Mouse (Mus musculus): Measurements from ENCODE around the gene Krt19. TPM values are rescaled to one million over a fixed set of nuclear protein-coding genes. Genes with fewer than 3 reads are reported as not detected.

Krt19 gene
- total RNA-seq (2012; rRNA removed): not detected in 2 replicates
- not detected for polyA plus RNA-seq (2012; ENCODE audit: insufficient read depth in 1 of 2, insufficient read length in 2 of 2, low read depth in 1 of 2, low replicate concordance in 2 of 2, missing spikeins in 1 of 2)

DNA sequence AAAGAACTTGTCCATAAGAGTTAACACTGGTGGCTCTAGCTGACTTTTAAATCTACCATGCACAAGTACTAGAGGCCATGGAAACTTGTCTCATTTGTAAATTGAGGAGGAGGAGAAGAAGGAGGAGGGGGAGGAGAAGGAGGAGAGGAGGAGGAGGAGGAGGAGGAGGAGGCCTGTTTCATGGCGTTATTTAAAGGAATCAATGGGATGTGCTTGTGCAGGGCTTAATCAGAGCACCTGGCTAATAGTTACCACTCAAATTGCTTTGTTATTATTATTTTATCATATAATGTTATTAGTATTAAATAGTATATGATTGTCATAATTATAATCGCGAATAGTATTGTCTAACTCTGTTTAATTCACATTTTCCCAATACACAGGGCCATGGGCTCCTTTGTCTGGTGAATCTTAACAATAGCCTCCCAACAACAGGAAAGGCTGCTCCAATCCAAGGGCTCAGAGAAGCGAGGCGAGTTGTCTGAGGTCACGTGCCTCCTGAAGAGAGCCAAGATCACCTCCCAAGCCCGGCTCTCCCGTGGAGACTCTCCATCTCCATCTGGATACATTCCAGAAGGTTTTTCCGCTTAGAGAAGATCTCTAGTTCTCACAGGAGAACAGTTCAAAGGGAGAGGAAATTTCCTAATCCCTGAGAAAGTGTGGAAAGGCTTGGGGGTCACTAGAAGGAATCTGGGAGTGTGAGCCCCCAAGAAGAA is at the start of gene Krt19:
Gene Krt19, minus strand, starts transcription at position 51 of the 716 bp plus-strand sequence.
- H3K27me3 ChIP-seq (ENCODE audit: control insufficient read depth in 1 of 2, insufficient read depth in 2 of 2, low read length in 2 of 2): no peaks in the 10 kb centered on the region
- H3K4me1 ChIP-seq (ENCODE audit: control insufficient read depth in 1 of 2, insufficient read depth in 2 of 2, low read length in 2 of 2): no peaks in the 10 kb centered on the region
- no peak within 1 kb of the TSS for H3K4me3 ChIP-seq (ENCODE audit: control insufficient read depth in 1 of 2, insufficient read depth in 1 of 2, low read depth in 2 of 2, low read length in 2 of 2)
- DNase-seq (ENCODE audit: low read depth, low spot score): no peak
- no peak for TF ChIP-seq ETS1 (IDR thresholded peaks at IDR 0.05; ENCODE audit: low read depth, low read length)
- TF ChIP-seq USF1 (IDR thresholded peaks at IDR 0.05; ENCODE audit: low read depth, low read length): no peak
- TF ChIP-seq SMC3 (IDR thresholded peaks at IDR 0.05; ENCODE audit: low read depth, low read length): no peak
- no peak for TF ChIP-seq MAZ (IDR thresholded peaks at IDR 0.05; ENCODE audit: low read depth, low read length)
- TF ChIP-seq MAX (IDR thresholded peaks at IDR 0.05; ENCODE audit: low read length): no peak
- no peak for TF ChIP-seq USF2 (IDR thresholded peaks at IDR 0.05; ENCODE audit: borderline replicate concordance in 1 of 2, insufficient read depth in 1 of 2, low read depth in 1 of 2, low read length in 2 of 2)
- no peak for TF ChIP-seq KAT2A (conservative IDR thresholded peaks at IDR 0.05; ENCODE audit: low read depth, low read length)
- TF ChIP-seq ZC3H11A (IDR thresholded peaks at IDR 0.05; ENCODE audit: low read depth, low read length): no peak
- no peak for TF ChIP-seq CHD1 (IDR thresholded peaks at IDR 0.05; ENCODE audit: low read depth, low read length)
- TF ChIP-seq GABPA (IDR thresholded peaks at IDR 0.05; ENCODE audit: low read depth, low read length): no peak
- H3K9me3 ChIP-seq (replicated peaks; ENCODE audit: insufficient read depth, low read length): no peaks in the 10 kb centered on the region
- no peak within 1 kb of the TSS for H3K27ac ChIP-seq (ENCODE audit: control insufficient read depth, low read depth, low read length)
- H3K36me3 ChIP-seq (ENCODE audit: control insufficient read depth in 1 of 2, insufficient read depth in 2 of 2, low read length in 2 of 2): no peaks in the 10 kb centered on the region
- no peaks in the 10 kb centered on the region for H3K79me2 ChIP-seq (ENCODE audit: control insufficient read depth, insufficient read depth, low read length, poor library complexity)
- H3K9ac ChIP-seq (ENCODE audit: control insufficient read depth, low read depth, low read length, poor library complexity, severe bottlenecking): no peak within 1 kb of the TSS

DNA sequence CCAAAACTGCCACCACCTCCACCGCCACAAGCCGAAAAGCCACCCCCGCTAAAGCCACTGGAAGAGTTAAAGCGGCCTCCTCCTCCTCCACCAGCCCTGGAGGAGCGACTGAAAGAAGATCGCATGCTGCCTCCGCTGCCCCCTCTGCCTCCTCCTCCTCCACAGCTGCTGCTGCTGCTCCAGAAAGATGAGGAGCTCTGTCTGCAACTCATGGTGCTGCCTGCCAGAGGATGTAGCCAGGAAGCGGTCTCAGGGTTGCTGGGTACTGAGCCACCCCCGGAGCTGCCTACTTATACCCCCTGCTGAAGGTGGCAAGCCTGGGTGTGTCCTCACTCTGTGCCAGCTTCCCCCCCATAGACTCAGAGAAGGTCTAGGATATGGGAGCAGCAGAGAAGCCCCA is 44.5 kb upstream of the Krt19 start, which contains the start of gene Krt9:
Gene Krt9, minus strand, starts transcription at position 255 of the 400 bp plus-strand sequence.
- Histone ChIP-seq H3K4me1 (ENCODE audit: control insufficient read depth in 1 of 2, insufficient read depth in 2 of 2, low read length in 2 of 2) (no peaks in the 10 kb centered on the region), H3K27ac (ENCODE audit: control insufficient read depth, low read depth, low read length) (no peak within 1 kb of the TSS), H3K9me3 (replicated peaks; ENCODE audit: insufficient read depth, low read length) (no peaks in the 10 kb centered on the region), H3K27me3 (ENCODE audit: control insufficient read depth in 1 of 2, insufficient read depth in 2 of 2, low read length in 2 of 2) (no peaks in the 10 kb centered on the region), H3K79me2 (ENCODE audit: control insufficient read depth, insufficient read depth, low read length, poor library complexity) (no peaks in the 10 kb centered on the region), H3K4me3 (ENCODE audit: control insufficient read depth in 1 of 2, insufficient read depth in 1 of 2, low read depth in 2 of 2, low read length in 2 of 2) (no peak within 1 kb of the TSS), H3K9ac (ENCODE audit: control insufficient read depth, low read depth, low read length, poor library complexity, severe bottlenecking) (no peak within 1 kb of the TSS), H3K36me3 (ENCODE audit: control insufficient read depth in 1 of 2, insufficient read depth in 2 of 2, low read length in 2 of 2) (no peaks in the 10 kb centered on the region)
- TF ChIP-seq ZC3H11A (IDR thresholded peaks at IDR 0.05; ENCODE audit: low read depth, low read length) (no peak), JUND (IDR thresholded peaks at IDR 0.05; ENCODE audit: low read depth, low read length) (no peak), TBP (IDR thresholded peaks at IDR 0.05; ENCODE audit: low read depth, low read length) (no peak), ELF1 (IDR thresholded peaks at IDR 0.05; ENCODE audit: low read depth, low read length) (no peak), RCOR1 (IDR thresholded peaks at IDR 0.05; ENCODE audit: low read depth, low read length) (no peak), POLR2A (IDR thresholded peaks at IDR 0.05; ENCODE audit: control insufficient read depth in 1 of 2, insufficient read depth in 1 of 2, low read depth in 1 of 2, low read length in 2 of 2, poor library complexity in 1 of 2) (no peak), USF2 (IDR thresholded peaks at IDR 0.05; ENCODE audit: borderline replicate concordance in 1 of 2, insufficient read depth in 1 of 2, low read depth in 1 of 2, low read length in 2 of 2) (no peak), POLR2AphosphoS5 (IDR thresholded peaks at IDR 0.05; ENCODE audit: borderline replicate concordance, low read depth, low read length) (no peak), ZNF384 (IDR thresholded peaks at IDR 0.05; ENCODE audit: low read depth, low read length) (no peak), HCFC1 (IDR thresholded peaks at IDR 0.05; ENCODE audit: low read depth, low read length) (no peak), BHLHE40 (IDR thresholded peaks at IDR 0.05; ENCODE audit: borderline replicate concordance, low read depth, low read length) (no peak), MAFK (IDR thresholded peaks at IDR 0.05; ENCODE audit: borderline replicate concordance, low read depth, low read length) (no peak), SIN3A (IDR thresholded peaks at IDR 0.05; ENCODE audit: low read length) (no peak), MYB (IDR thresholded peaks at IDR 0.05; ENCODE audit: low read depth, low read length) (no peak), USF1 (IDR thresholded peaks at IDR 0.05; ENCODE audit: low read depth, low read length) (no peak), KAT2A (conservative IDR thresholded peaks at IDR 0.05; ENCODE audit: low read depth, low read length) (no peak), CHD1 (IDR thresholded peaks at IDR 0.05; ENCODE audit: low read depth, low read length) (no peak), TCF12 (IDR thresholded peaks at IDR 0.05; ENCODE audit: low read depth, low read length) (no peak)
- DNase-seq (ENCODE audit: low read depth, low spot score): no peak
